Mouse (Mus musculus) midbrain, postnatal 0 days (tissue): Measurements from ENCODE around the gene Ccdc81. TPM values are rescaled to one million over a fixed set of nuclear protein-coding genes. Genes with fewer than 3 reads are reported as not detected.

Experiments
- ATAC-seq: fragments of 200-750 bp; cut with Nextera tagmentation; 2 replicates; pipeline ENCODE4 v1.8.0; 2017; ENCODE audit warnings: moderate number of reproducible peaks, mild to moderate bottlenecking, moderate TSS enrichment, moderate library complexity; ENCODE audit not compliant: low FRiP score
- DNase-seq: peaks from one replicate; pipeline ENCODE4 v3.0.0-alpha.2; 2015; ENCODE audit warnings: low spot score
- H3K27ac ChIP-seq: fragments of 300-500 bp; sonication (generic); 2 replicates; pipeline ENCODE4 v1.5.1; 2014; ENCODE audit warnings: low read depth, mild to moderate bottlenecking, low read length, mixed read lengths
- H3K27me3 ChIP-seq: fragments of 300-500 bp; sonication (generic); 2 replicates; pipeline ENCODE4 v1.6.1; 2014; ENCODE audit warnings: low read length, control low read depth, mixed read lengths; ENCODE audit not compliant: insufficient read depth
- H3K36me3 ChIP-seq: fragments of 300-500 bp; sonication (generic); 2 replicates; pipeline ENCODE4 v1.6.1; 2014; ENCODE audit warnings: low read length, control low read depth, mixed read lengths; ENCODE audit not compliant: insufficient read depth
- H3K4me1 ChIP-seq: fragments of 300-500 bp; sonication (generic); 2 replicates; pipeline ENCODE4 v1.6.1; 2014; ENCODE audit warnings: mild to moderate bottlenecking, control low read depth, antibody characterized with exemption, low read length, mixed read lengths; ENCODE audit not compliant: insufficient read depth
- H3K4me2 ChIP-seq: fragments of 300-500 bp; sonication (generic); 2 replicates; pipeline ENCODE4 v1.6.1; 2014; ENCODE audit warnings: low read depth, mild to moderate bottlenecking, low read length, mixed read lengths; ENCODE audit not compliant: poor library complexity, severe bottlenecking
- H3K4me3 ChIP-seq: fragments of 300-500 bp; sonication (generic); 2 replicates; pipeline ENCODE4 v1.5.1; 2014; ENCODE audit warnings: low read depth, mild to moderate bottlenecking, low read length, moderate library complexity
- H3K9ac ChIP-seq: fragments of 300-500 bp; sonication (generic); replicated peaks from 2 replicates; pipeline ENCODE4 v1.6.1; 2014; ENCODE audit warnings: mild to moderate bottlenecking, low read length, moderate library complexity, mixed read lengths; ENCODE audit not compliant: poor library complexity, severe bottlenecking
- H3K9me3 ChIP-seq: fragments of 300-500 bp; sonication (generic); 2 replicates; pipeline ENCODE4 v1.6.1; 2016; ENCODE audit warnings: low read length, control low read depth
- CTCF ChIP-seq: IDR thresholded peaks from 2 replicates; pipeline ENCODE4 v1.5.1; 2016; ENCODE audit warnings: antibody characterized with exemption, mild to moderate bottlenecking
- WGBS: fragments of 180-500 bp; shearing (Covaris S2); extraction: QIAGEN DNeasy Blood & Tissue Kit; methylation state at CpG from one replicate; pipeline ENCODE4 v1.1.7; 2014; 5-methylcytosine and 5-hydroxymethylcytosine counted together
- polyA plus RNA-seq: library from polyadenylated mRNA; unstranded; fragments of >200 nt; fragmentation: Nextera tagmentation; extraction: Ambion mirVana; gene quantifications from 2 replicates; pipeline ENCODE4 v1.2.1, GENCODE M21; 2015
- total RNA-seq: library from RNA; depleted of rRNA; stranded (reverse); fragments of >200 nt; gene quantifications from 2 replicates; pipeline ENCODE4 v1.2.3, GENCODE M21; 2014

Ccdc81 gene
- total and polyA plus RNA-seq, 2 experiments from 2014 or later: 1.3 to 1.4 TPM

DNA sequence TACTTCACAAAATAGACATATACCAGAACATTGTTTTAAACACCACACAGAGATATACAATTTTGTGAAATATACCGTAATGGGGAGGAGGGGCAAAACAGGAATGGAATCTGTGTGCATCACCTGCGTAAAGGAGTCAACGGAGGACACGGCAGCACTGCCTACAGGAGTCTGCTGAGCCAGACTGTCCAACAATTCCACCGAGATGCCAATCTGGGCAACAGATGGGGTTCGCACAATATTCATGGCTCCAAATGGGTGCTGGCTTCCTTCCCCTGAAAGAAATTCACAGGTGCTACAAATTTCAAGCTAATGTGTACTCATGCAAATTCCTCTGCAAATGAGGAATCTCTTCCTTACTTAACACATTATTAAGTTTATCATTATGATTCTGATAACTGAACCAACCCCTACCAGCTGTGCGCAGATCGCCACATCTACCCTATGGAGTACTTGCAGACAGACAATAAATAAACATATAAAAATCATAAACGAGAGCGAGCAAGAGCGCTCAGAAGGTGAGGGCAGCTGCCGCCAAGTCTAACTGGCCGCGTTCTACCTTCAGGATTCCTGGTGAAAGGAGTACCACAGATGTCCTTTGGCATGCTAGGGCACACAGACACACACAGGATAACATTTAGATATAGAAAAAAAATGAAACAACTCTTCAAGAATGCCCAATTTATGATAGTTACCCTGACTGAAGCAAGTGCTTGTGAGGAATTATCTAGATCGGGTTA lies 20.2 kb upstream of the Ccdc81 start:
- H3K4me2 ChIP-seq: no peak overlapping the region
- ATAC-seq: no peak
- no peaks in the 10 kb centered on the region for H3K9me3 ChIP-seq
- no peak for TF ChIP-seq CTCF
- H3K27me3 ChIP-seq: no peaks in the 10 kb centered on the region
- 99% methylated on average over 15 of the region's 15 CpGs for WGBS
- H3K27ac ChIP-seq: no peak overlapping the region
- no peak overlapping the region for H3K4me3 ChIP-seq
- H3K4me1 ChIP-seq: no peaks in the 10 kb centered on the region
- no peak overlapping the region for H3K9ac ChIP-seq
- H3K36me3 ChIP-seq: peaks cover 3% of the 10 kb centered on the region; the same call in 1 of the 2 replicates
- DNase-seq: no peak

DNA sequence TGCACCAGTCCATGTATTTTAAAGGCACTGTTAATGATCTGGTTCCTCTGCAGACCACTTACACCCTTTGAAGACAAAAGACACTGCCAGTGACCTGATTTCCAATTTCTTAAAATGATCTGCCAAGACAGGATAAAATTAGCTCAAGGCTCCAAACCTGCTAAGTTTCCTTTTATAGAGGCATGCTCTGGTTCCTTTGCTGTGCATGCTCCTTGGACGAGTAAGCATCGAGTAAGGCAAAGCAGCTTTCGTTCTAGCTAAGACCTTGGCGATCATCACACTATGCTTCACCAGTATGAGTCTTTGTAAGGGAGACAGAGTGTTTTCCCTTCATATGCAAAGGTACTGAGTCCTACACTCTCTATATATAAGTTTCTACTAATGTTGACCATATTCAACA lies 14.3 kb upstream of the Ccdc81 start:
- no peak for ATAC-seq
- DNase-seq: no peak
- Histone ChIP-seq H3K9ac (no peak overlapping the region), H3K4me2 (no peak overlapping the region), H3K4me3 (no peak overlapping the region), H3K36me3 (peaks cover 10% of the 10 kb centered on the region; the same call in 1 of the 2 replicates), H3K4me1 (no peaks in the 10 kb centered on the region), H3K27me3 (no peaks in the 10 kb centered on the region), H3K9me3 (no peaks in the 10 kb centered on the region), H3K27ac (no peak overlapping the region)
- no peak for TF ChIP-seq CTCF
- WGBS: 84% methylated on average over 4 of the region's 4 CpGs

DNA sequence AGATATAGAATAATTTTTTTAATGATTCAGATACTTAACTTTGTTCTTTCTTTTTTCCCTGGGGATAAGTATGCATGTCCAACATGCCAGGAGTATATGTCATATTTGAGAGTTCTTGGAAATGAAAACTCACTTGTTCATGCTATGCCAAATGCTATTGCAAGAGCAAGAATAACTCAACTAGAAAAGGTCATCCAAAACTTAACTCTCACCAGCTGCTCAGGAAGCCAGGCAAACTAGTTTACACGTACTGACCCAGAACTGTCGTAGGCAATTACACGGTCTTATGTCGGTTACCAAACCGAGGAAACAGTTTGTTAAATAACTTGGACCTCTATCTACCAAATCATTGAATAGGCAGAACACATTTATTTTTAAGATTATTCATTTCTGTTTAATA lies 13.3 kb upstream of the Ccdc81 start:
- no peak overlapping the region for H3K4me3 ChIP-seq
- peaks cover 10% of the 10 kb centered on the region; the same call in 1 of the 2 replicates for H3K36me3 ChIP-seq
- no peak for DNase-seq
- H3K4me1 ChIP-seq: no peaks in the 10 kb centered on the region
- H3K27ac ChIP-seq: no peak overlapping the region
- no peaks in the 10 kb centered on the region for H3K27me3 ChIP-seq
- no peak for TF ChIP-seq CTCF
- H3K4me2 ChIP-seq: no peak overlapping the region
- H3K9me3 ChIP-seq: no peaks in the 10 kb centered on the region
- WGBS: 71% methylated on average over 5 of the region's 5 CpGs
- no peak overlapping the region for H3K9ac ChIP-seq
- ATAC-seq: no peak

DNA sequence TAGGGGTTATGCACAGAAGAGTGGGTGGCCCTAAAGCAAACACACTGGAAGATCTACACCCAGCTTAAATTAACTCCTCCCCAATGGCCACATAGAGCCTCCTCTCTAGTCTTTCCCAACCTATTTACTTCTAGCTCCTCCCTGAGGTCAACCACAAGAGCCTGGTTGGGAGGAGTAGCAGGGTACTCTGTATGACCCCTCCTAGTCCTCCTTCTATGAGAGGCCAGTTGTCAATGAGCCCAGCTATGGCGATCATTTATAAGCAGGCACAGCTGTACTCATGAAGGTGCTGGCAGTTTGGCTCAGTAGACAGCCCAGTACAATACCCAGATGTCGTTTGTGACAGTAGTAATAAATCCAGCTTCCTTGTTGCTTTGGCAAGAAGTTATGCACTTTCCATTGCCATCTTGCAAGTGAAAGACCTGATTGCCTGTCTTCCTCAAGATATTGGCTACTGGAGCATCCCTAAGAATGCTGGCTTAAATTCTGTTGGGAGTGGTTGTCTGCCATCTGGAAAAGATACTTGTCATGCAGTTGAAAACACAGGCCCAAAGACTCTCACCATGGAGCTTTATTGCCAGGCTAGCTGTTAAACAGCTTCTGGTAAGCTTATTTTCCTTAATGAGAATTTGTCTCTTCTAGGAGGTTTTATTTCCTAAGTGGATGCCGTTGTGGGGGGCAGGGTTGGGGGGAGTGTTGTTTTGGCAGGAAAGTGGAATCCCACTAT lies 10.2 kb upstream of the Ccdc81 start:
- H3K27me3 ChIP-seq: no peaks in the 10 kb centered on the region
- peaks cover 7% of the 10 kb centered on the region; the same call in 1 of the 2 replicates for H3K36me3 ChIP-seq
- no peaks in the 10 kb centered on the region for H3K9me3 ChIP-seq
- H3K9ac ChIP-seq: no peak overlapping the region
- no peak overlapping the region for H3K4me2 ChIP-seq
- DNase-seq (no peak), ATAC-seq (no peak)
- no peak overlapping the region for H3K4me3 ChIP-seq
- H3K27ac ChIP-seq: no peak overlapping the region
- 92% methylated on average over 3 of the region's 3 CpGs for WGBS
- no peak for TF ChIP-seq CTCF
- H3K4me1 ChIP-seq: no peaks in the 10 kb centered on the region

DNA sequence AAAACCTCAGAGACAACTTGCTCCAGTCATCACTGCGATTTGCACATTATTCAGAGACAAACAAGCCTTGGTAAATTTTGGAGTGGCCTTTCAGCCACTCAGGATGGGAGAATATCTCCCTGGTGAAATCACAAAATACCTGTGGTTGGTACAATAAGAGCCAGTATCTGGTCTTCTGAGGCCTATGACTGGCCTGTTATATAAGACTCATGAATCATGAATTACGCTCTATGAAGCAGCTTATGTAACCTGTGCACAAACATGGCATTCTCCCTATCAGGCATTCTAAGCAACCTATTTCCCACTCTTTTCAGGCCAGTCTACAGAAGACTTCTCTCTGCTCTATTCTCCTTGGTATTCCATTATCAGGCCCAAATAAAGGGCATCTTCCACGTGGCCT lies 8.9 kb upstream of the Ccdc81 start:
- Histone ChIP-seq H3K9me3 (no peaks in the 10 kb centered on the region), H3K9ac (no peak overlapping the region), H3K4me2 (no peak overlapping the region), H3K36me3 (peaks cover 7% of the 10 kb centered on the region; the same call in 1 of the 2 replicates), H3K4me3 (no peak overlapping the region), H3K27me3 (no peaks in the 10 kb centered on the region), H3K4me1 (no peaks in the 10 kb centered on the region), H3K27ac (no peak overlapping the region)
- TF ChIP-seq CTCF: no peak
- 91% methylated on average over 3 of the region's 3 CpGs for WGBS
- no peak for DNase-seq
- ATAC-seq: no peak

DNA sequence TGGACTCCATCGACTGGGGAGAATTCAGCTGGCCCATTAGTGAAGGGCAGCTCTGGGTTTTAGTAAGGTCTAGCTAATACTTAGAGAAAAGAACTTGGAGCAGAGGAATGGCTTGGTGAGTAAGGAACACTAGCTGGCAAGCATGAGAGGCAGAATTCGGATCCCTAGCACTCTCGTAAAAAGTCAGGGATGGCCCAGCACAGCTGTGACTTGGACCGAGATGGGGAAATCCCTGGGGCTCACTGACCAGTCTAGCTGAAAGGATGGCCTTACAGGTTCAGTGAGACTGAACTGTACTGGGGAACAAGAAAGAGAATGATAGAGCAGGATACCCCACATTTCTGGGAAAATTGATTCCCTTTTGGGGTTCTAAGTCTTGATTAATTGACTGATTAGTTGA lies 6.3 kb upstream of the Ccdc81 start:
- WGBS: 84% methylated on average over 4 of the region's 4 CpGs
- no peak for TF ChIP-seq CTCF
- DNase-seq: no peak

More for the DNA sequence above, 6.3 kb upstream of the Ccdc81 start:
- H3K27me3 ChIP-seq: no peaks in the 10 kb centered on the region
- H3K4me3 ChIP-seq: no peak overlapping the region
- no peaks in the 10 kb centered on the region for H3K36me3 ChIP-seq
- no peaks in the 10 kb centered on the region for H3K9me3 ChIP-seq
- no peak overlapping the region for H3K27ac ChIP-seq
- ATAC-seq: no peak
- no peaks in the 10 kb centered on the region for H3K4me1 ChIP-seq
- no peak overlapping the region for H3K9ac ChIP-seq
- no peak overlapping the region for H3K4me2 ChIP-seq
